18 mouse cellular contexts compared by ENCODE assay signal in the genomic region with DNA sequence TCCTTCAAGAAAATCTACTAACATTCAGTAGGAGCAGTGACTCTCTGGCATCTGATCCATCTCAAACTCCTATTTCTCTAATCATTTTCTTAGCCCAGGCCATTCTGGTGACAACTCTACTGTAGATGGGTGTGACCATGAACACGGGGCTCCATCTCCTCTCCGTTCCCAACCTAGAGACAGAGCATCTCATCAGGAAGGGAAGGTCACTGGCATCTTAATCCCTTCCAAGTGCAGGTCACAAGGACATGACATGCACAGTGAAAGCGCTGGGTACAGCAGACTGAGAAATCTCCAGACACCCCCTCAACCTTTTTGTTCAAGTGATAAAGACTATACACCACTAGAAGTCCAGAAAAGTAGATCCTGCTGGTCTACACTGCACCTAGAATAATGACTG. TPM values are rescaled to one million over a fixed set of nuclear protein-coding genes. Genes with fewer than 3 reads are reported as not detected.
DNase-seq lines count a peak whose midpoint lies in the region; ATAC-seq and TF ChIP-seq lines count a peak whose summit lies in the region.
"Had no signal": no experiment of that assay in that cellular context is flagged by ENCODE, and none has a peak within 500 bp of the region (broad histone marks: within the 10 kb centered on the region; RNA-seq: fewer than 3 reads in every experiment).

No protein-coding gene starts in this region.

- TF ChIP-seq POLR2A in heart, adult 2 months (IDR thresholded peaks at IDR 0.05; ENCODE audit: insufficient read depth, low read depth, low read length): no peak

- intact Hi-C loops in heart, adult 2 months (cut with DNase I): no loop called here
- intact Hi-C loops in gastrocnemius, postnatal 14 days (cut with DNase I; ENCODE audit: low total_unique reads): no loop called here

- H3K27me3 ChIP-seq in heart, embryonic 13.5 days (replicated peaks): no peaks in the 10 kb centered on the region
- H3K27me3 ChIP-seq in heart, adult 2 months (ENCODE audit: control insufficient read depth, insufficient read depth, low read length): no peaks in the 10 kb centered on the region
- peaks cover 2% of the 10 kb centered on the region for H3K27me3 ChIP-seq in G1E (ENCODE audit: insufficient read depth, low read length)
- no peaks in the 10 kb centered on the region for H3K27me3 ChIP-seq in liver, embryonic 13.5 days
- H3K27me3 ChIP-seq in intestine, embryonic 16.5 days (replicated peaks; ENCODE audit: control insufficient read depth, insufficient read depth, low read length): no peaks in the 10 kb centered on the region
- no peaks in the 10 kb centered on the region for H3K27me3 ChIP-seq in forebrain, embryonic 16.5 days (replicated peaks; ENCODE audit: control insufficient read depth, insufficient read depth, low read length)
- H3K27me3 ChIP-seq: hindbrain, embryonic 12.5 days; neural tube, embryonic 12.5 days had no signal

- no peak for TF ChIP-seq EP300 in heart, adult 2 months (IDR thresholded peaks at IDR 0.05; ENCODE audit: insufficient read depth, low read depth, low read length)

- peak overlapping the region; percentile 83 for H3K4me2 ChIP-seq in heart, embryonic 13.5 days
- peak overlapping the region; percentile 81 for H3K4me2 ChIP-seq in liver, embryonic 13.5 days
- no peak overlapping the region for H3K4me2 ChIP-seq in intestine, embryonic 16.5 days (ENCODE audit: low read depth, low read length)
- H3K4me2 ChIP-seq in forebrain, embryonic 16.5 days (ENCODE audit: low read length): no peak overlapping the region

- no peak overlapping the region for H3K4me3 ChIP-seq in heart, embryonic 13.5 days
- H3K4me3 ChIP-seq in heart, adult 2 months: no peak overlapping the region
- H3K4me3 ChIP-seq in G1E (ENCODE audit: low read depth, low read length): peak overlapping the region; percentile 22; the same call in 1 of the 2 replicates
- H3K4me3 ChIP-seq in liver, embryonic 13.5 days (replicated peaks): peak overlapping the region; percentile 91
- no peak overlapping the region for H3K4me3 ChIP-seq in intestine, embryonic 16.5 days (ENCODE audit: low read length)
- H3K4me3 ChIP-seq in forebrain, embryonic 16.5 days (replicated peaks; ENCODE audit: low read length): no peak overlapping the region
- H3K4me3 ChIP-seq: left cerebral cortex, adult 2 months; neural tube, embryonic 12.5 days had no signal

- ATAC-seq in heart, embryonic 13.5 days (ENCODE audit: extremely low read depth, insufficient number of reproducible peaks, low FRiP score, low TSS enrichment): no peak
- ATAC-seq in G1E (ENCODE audit: extremely low read depth, insufficient number of reproducible peaks, low FRiP score, poor library complexity, severe bottlenecking): no peak
- ATAC-seq in liver, embryonic 13.5 days (ENCODE audit: low read depth): peak; percentile 52
- ATAC-seq in intestine, embryonic 16.5 days: no peak
- no peak for ATAC-seq in forebrain, embryonic 16.5 days
- ATAC-seq: forebrain, postnatal 0 days; intestine, postnatal 0 days had no signal

- peaks cover 1% of the 10 kb centered on the region for H3K36me3 ChIP-seq in heart, embryonic 13.5 days
- H3K36me3 ChIP-seq in heart, adult 2 months (ENCODE audit: control insufficient read depth, insufficient read depth, low read length): peaks cover 16% of the 10 kb centered on the region
- peaks cover 17% of the 10 kb centered on the region for H3K36me3 ChIP-seq in G1E (replicated peaks)
- peaks cover 9% of the 10 kb centered on the region for H3K36me3 ChIP-seq in liver, embryonic 13.5 days
- H3K36me3 ChIP-seq in intestine, embryonic 16.5 days (ENCODE audit: control insufficient read depth, insufficient read depth, low read length): no peaks in the 10 kb centered on the region
- no peaks in the 10 kb centered on the region for H3K36me3 ChIP-seq in forebrain, embryonic 16.5 days (ENCODE audit: control insufficient read depth, insufficient read depth)
- H3K36me3 ChIP-seq: hindbrain, embryonic 12.5 days; neural tube, embryonic 12.5 days had no signal

- no peaks in the 10 kb centered on the region for H3K9me3 ChIP-seq in heart, embryonic 13.5 days
- H3K9me3 ChIP-seq in G1E (replicated peaks): no peaks in the 10 kb centered on the region
- no peaks in the 10 kb centered on the region for H3K9me3 ChIP-seq in liver, embryonic 13.5 days (replicated peaks)
- no peaks in the 10 kb centered on the region for H3K9me3 ChIP-seq in intestine, embryonic 16.5 days (ENCODE audit: control insufficient read depth, low read length)
- H3K9me3 ChIP-seq in forebrain, embryonic 16.5 days (ENCODE audit: control insufficient read depth, low read length): no peaks in the 10 kb centered on the region
- H3K9me3 ChIP-seq: hindbrain, embryonic 12.5 days; neural tube, embryonic 12.5 days had no signal

- H3K9ac ChIP-seq in heart, embryonic 13.5 days: no peak overlapping the region
- H3K9ac ChIP-seq in heart, adult 2 months (ENCODE audit: low read depth, low read length): no peak overlapping the region
- H3K9ac ChIP-seq in liver, embryonic 13.5 days: peak overlapping the region; percentile 94
- no peak overlapping the region for H3K9ac ChIP-seq in intestine, embryonic 16.5 days (ENCODE audit: low read depth, low read length)
- H3K9ac ChIP-seq in forebrain, embryonic 16.5 days (replicated peaks; ENCODE audit: low read depth, low read length): no peak overlapping the region
- H3K9ac ChIP-seq: forebrain, postnatal 0 days; hindbrain, embryonic 12.5 days; neural tube, embryonic 12.5 days had no signal

- WGBS in heart, embryonic 13.5 days: 73% methylated on average over 3 of the region's 3 CpGs
- 85% methylated on average over 3 of the region's 3 CpGs for WGBS in heart, adult 2 months
- 19% methylated on average over 3 of the region's 3 CpGs for WGBS in liver, embryonic 13.5 days (ENCODE audit: insufficient replicate concordance)
- WGBS in intestine, embryonic 16.5 days: 91% methylated on average over 3 of the region's 3 CpGs
- 89% methylated on average over 3 of the region's 3 CpGs for WGBS in forebrain, embryonic 16.5 days

- H3K27ac ChIP-seq in heart, embryonic 13.5 days (replicated peaks): peak overlapping the region; percentile 40; the same call in 1 of the 2 replicates
- no peak overlapping the region for H3K27ac ChIP-seq in heart, adult 2 months
- peak overlapping the region; percentile 98 for H3K27ac ChIP-seq in liver, embryonic 13.5 days
- no peak overlapping the region for H3K27ac ChIP-seq in intestine, embryonic 16.5 days (ENCODE audit: low read length)
- H3K27ac ChIP-seq in forebrain, embryonic 16.5 days (ENCODE audit: low read length): no peak overlapping the region
- H3K27ac ChIP-seq: hindbrain, embryonic 12.5 days; kidney, postnatal 0 days; left cerebral cortex, adult 2 months; neural tube, embryonic 12.5 days had no signal

- no peak for TF ChIP-seq CTCF in heart, adult 2 months (IDR thresholded peaks at IDR 0.05)
- TF ChIP-seq CTCF in G1E (IDR thresholded peaks at IDR 0.05; ENCODE audit: low read depth, low read length): no peak

- H3K4me1 ChIP-seq in heart, embryonic 13.5 days: peaks cover 27% of the 10 kb centered on the region
- peaks cover 3% of the 10 kb centered on the region for H3K4me1 ChIP-seq in heart, adult 2 months (ENCODE audit: control insufficient read depth, insufficient read depth, low read length)
- H3K4me1 ChIP-seq in G1E (ENCODE audit: insufficient read depth, low read depth, low read length): peaks cover 36% of the 10 kb centered on the region
- H3K4me1 ChIP-seq in liver, embryonic 13.5 days (replicated peaks): peaks cover 56% of the 10 kb centered on the region
- H3K4me1 ChIP-seq in intestine, embryonic 16.5 days (ENCODE audit: control insufficient read depth, insufficient read depth, low read length): peaks cover 7% of the 10 kb centered on the region
- H3K4me1 ChIP-seq in forebrain, embryonic 16.5 days (replicated peaks; ENCODE audit: control insufficient read depth, insufficient read depth, low read length): peaks cover 19% of the 10 kb centered on the region

- peaks cover 1% of the 10 kb centered on the region; the same call in 1 of the 2 replicates for H3K79me2 ChIP-seq in heart, adult 2 months (replicated peaks; ENCODE audit: control insufficient read depth, insufficient read depth, low read length)

- no peak for DNase-seq in heart, adult 2 months
- DNase-seq in G1E (ENCODE audit: low spot score): no peak
- DNase-seq in c-Kit-positive CD71-positive TER-119-positive erythroid progenitor cells, embryonic 14.5 days (ENCODE audit: low spot score): peak; percentile 66
- DNase-seq in liver, embryonic 13.5 days: peak; percentile 43
- no peak for DNase-seq in gastrocnemius, postnatal 14 days
- DNase-seq: B cell, adult 2 months; cerebellum, adult 11 months; cerebellum, postnatal 14 days; forebrain, postnatal 0 days; thymus, postnatal 14 days had no signal

RNA-seq across cellular contexts. Expression of gene Tmx1, which starts 1.4 kb away (rescaled TPM):
- polyA plus RNA-seq in heart, embryonic 13.5 days (2015; fragmentation: Nextera tagmentation; extraction: Ambion mirVana): 73.8 and 82.8 TPM in 2 replicates
- 10 to 100 TPM; 37.9 to 41.4 TPM for total RNA-seq in heart, adult 2 months (2021)
- polyA plus RNA-seq in heart, adult 2 months (2012; rRNA removed): 16.1 and 39.2 TPM in 2 replicates
- total RNA-seq in G1E (2014; fragmentation: Nextera tagmentation): 76.5 and 86.5 TPM in 2 replicates
- 134 and 140 TPM in 2 replicates for total RNA-seq in G1E (2017)
- polyA plus RNA-seq in G1E (2012): 9.8 and 11.5 TPM in 2 replicates
- 136 and 164 TPM in 2 replicates for polyA plus RNA-seq in liver, embryonic 13.5 days (2015; fragmentation: Nextera tagmentation; extraction: Ambion mirVana)
- 97.1 and 102 TPM in 2 replicates for polyA plus RNA-seq in intestine, embryonic 16.5 days (2015; fragmentation: Nextera tagmentation; extraction: Ambion mirVana)
- 128 and 141 TPM in 2 replicates for polyA plus RNA-seq in forebrain, embryonic 16.5 days (2015; fragmentation: Nextera tagmentation; extraction: Ambion mirVana)
- 1 to 10 TPM; 9.9 to 10.0 TPM for total RNA-seq in gastrocnemius, postnatal 14 days (2021)

Comparison
In these comparisons a context has a peak if more than half of its experiments do, and no peak if none do; other contexts are left out.
1. H3K27ac ChIP-seq: peak in heart, embryonic 13.5 days (single experiment) and liver, embryonic 13.5 days (single experiment); none in heart, adult 2 months (single experiment), intestine, embryonic 16.5 days (single experiment) and forebrain, embryonic 16.5 days (single experiment).
2. H3K4me2 ChIP-seq: peak in heart, embryonic 13.5 days (single experiment) and liver, embryonic 13.5 days (single experiment); none in intestine, embryonic 16.5 days (single experiment) and forebrain, embryonic 16.5 days (single experiment).
3. H3K4me3 ChIP-seq: peak in G1E (single experiment) and liver, embryonic 13.5 days (single experiment); none in heart, embryonic 13.5 days (single experiment), heart, adult 2 months (single experiment), intestine, embryonic 16.5 days (single experiment) and forebrain, embryonic 16.5 days (single experiment).
4. DNase-seq: peak in c-Kit-positive CD71-positive TER-119-positive erythroid progenitor cells, embryonic 14.5 days (single experiment) and liver, embryonic 13.5 days (single experiment); none in heart, adult 2 months (0 of 2), G1E (single experiment) and gastrocnemius, postnatal 14 days (single experiment).